Mouse (Mus musculus) intestine, postnatal 0 days (tissue): ENCODE data around the gene Cntnap4. TPM values are rescaled to one million over a fixed set of nuclear protein-coding genes. Genes with fewer than 3 reads are reported as not detected.

Source experiments
- ATAC-seq: fragments of 200-750 bp; cut with Nextera tagmentation; 2 replicates; pipeline ENCODE4 v1.8.0; 2017; ENCODE audit warnings: mild to moderate bottlenecking, moderate TSS enrichment, moderate library complexity
- H3K27ac ChIP-seq: fragments of 300-500 bp; sonication (generic); 2 replicates; pipeline ENCODE4 v1.5.1; 2014; ENCODE audit warnings: mild to moderate bottlenecking, low read depth, low read length, moderate library complexity
- H3K27me3 ChIP-seq: fragments of 300-500 bp; sonication (generic); replicated peaks from 2 replicates; pipeline ENCODE4 v1.6.1; 2014; ENCODE audit warnings: low read length, mixed read lengths; ENCODE audit not compliant: control insufficient read depth, insufficient read depth
- H3K36me3 ChIP-seq: fragments of 300-500 bp; sonication (generic); 2 replicates; pipeline ENCODE4 v1.6.1; 2014; ENCODE audit warnings: mild to moderate bottlenecking, moderate library complexity; ENCODE audit not compliant: control insufficient read depth, insufficient read depth
- H3K4me1 ChIP-seq: fragments of 300-500 bp; sonication (generic); replicated peaks from 2 replicates; pipeline ENCODE4 v1.6.1; 2014; ENCODE audit warnings: antibody characterized with exemption, low read length, mixed read lengths; ENCODE audit not compliant: control insufficient read depth, insufficient read depth
- H3K4me2 ChIP-seq: fragments of 300-500 bp; sonication (generic); replicated peaks from 2 replicates; pipeline ENCODE4 v1.6.1; 2014; ENCODE audit warnings: low read depth, mild to moderate bottlenecking, moderate library complexity
- H3K4me3 ChIP-seq: fragments of 300-500 bp; sonication (generic); 2 replicates; pipeline ENCODE4 v1.5.1; 2014; ENCODE audit warnings: low read depth, low read length
- H3K9ac ChIP-seq: fragments of 300-500 bp; sonication (generic); 2 replicates; pipeline ENCODE4 v1.6.1; 2014; ENCODE audit warnings: mild to moderate bottlenecking, low read depth, low read length
- H3K9me3 ChIP-seq: fragments of 300-500 bp; sonication (generic); 2 replicates; pipeline ENCODE4 v1.6.1; 2016; ENCODE audit warnings: mixed run types; ENCODE audit not compliant: control insufficient read depth
- CTCF ChIP-seq: sonication (generic); IDR thresholded peaks from 2 replicates; pipeline ENCODE4 v1.5.1; 2016; ENCODE audit warnings: low read depth, mild to moderate bottlenecking, control low read depth, antibody characterized with exemption, moderate library complexity
- WGBS: fragments of 180-500 bp; shearing (Covaris S2); extraction: QIAGEN DNeasy Blood & Tissue Kit; methylation state at CpG from one replicate; pipeline ENCODE4 v1.1.7; 2014; 5-methylcytosine and 5-hydroxymethylcytosine counted together
- polyA plus RNA-seq: library from polyadenylated mRNA; unstranded; fragments of >200 nt; fragmentation: Nextera tagmentation; extraction: Ambion mirVana; gene quantifications from 2 replicates; pipeline ENCODE4 v1.2.1, GENCODE M21; 2015

The Cntnap4 gene
- polyA plus RNA-seq, 1 experiment from 2014 or later: 0.18 TPM

GRCm38 (mm10) chr8:112628791-112629190 is 58.9 kb downstream of the Cntnap4 start:
- TF ChIP-seq CTCF: no peak
- ATAC-seq: no peak
- H3K4me3 ChIP-seq: no peak overlapping the region
- no peaks in the 10 kb centered on the region for H3K36me3 ChIP-seq
- no peak overlapping the region for H3K9ac ChIP-seq
- H3K9me3 ChIP-seq: no peaks in the 10 kb centered on the region
- H3K27me3 ChIP-seq: no peaks in the 10 kb centered on the region
- H3K4me1 ChIP-seq: no peaks in the 10 kb centered on the region
- H3K27ac ChIP-seq: no peak overlapping the region
- 78% methylated on average over 7 of the region's 7 CpGs for WGBS
- H3K4me2 ChIP-seq: no peak overlapping the region

GRCm38 (mm10) chr8:112652657-112653056 is 82.8 kb downstream of the Cntnap4 start:
- no peak for TF ChIP-seq CTCF
- WGBS: 77% methylated on average over 4 of the region's 4 CpGs
- H3K36me3 ChIP-seq: no peaks in the 10 kb centered on the region

GRCm38 (mm10) chr8:112653276-112653675 is 83.4 kb downstream of the Cntnap4 start:
- no peaks in the 10 kb centered on the region for H3K27me3 ChIP-seq
- H3K27ac ChIP-seq: no peak overlapping the region
- no peak for TF ChIP-seq CTCF
- H3K4me1 ChIP-seq: no peaks in the 10 kb centered on the region
- no peak overlapping the region for H3K4me2 ChIP-seq
- H3K4me3 ChIP-seq: no peak overlapping the region
- WGBS: 97% methylated on average over 1 of the region's 1 CpGs
- no peak overlapping the region for H3K9ac ChIP-seq
- no peaks in the 10 kb centered on the region for H3K9me3 ChIP-seq
- H3K36me3 ChIP-seq: no peaks in the 10 kb centered on the region
- no peak for ATAC-seq

More at GRCm38 (mm10) chr8:112652657-112653056, 82.8 kb downstream of the Cntnap4 start:
- no peaks in the 10 kb centered on the region for H3K27me3 ChIP-seq
- no peaks in the 10 kb centered on the region for H3K9me3 ChIP-seq
- no peak for ATAC-seq
- H3K9ac ChIP-seq: no peak overlapping the region
- no peak overlapping the region for H3K4me3 ChIP-seq
- no peak overlapping the region for H3K27ac ChIP-seq
- H3K4me2 ChIP-seq: no peak overlapping the region
- no peaks in the 10 kb centered on the region for H3K4me1 ChIP-seq

GRCm38 (mm10) chr8:112653994-112654393 is 84.2 kb downstream of the Cntnap4 start:
- H3K36me3 ChIP-seq: no peaks in the 10 kb centered on the region
- no peak for ATAC-seq

GRCm38 (mm10) chr8:112664067-112664466 is 94.2 kb downstream of the Cntnap4 start:
- Histone ChIP-seq H3K36me3 (no peaks in the 10 kb centered on the region), H3K9me3 (no peaks in the 10 kb centered on the region), H3K27me3 (no peaks in the 10 kb centered on the region), H3K27ac (no peak overlapping the region), H3K4me1 (no peaks in the 10 kb centered on the region), H3K9ac (no peak overlapping the region), H3K4me2 (no peak overlapping the region), H3K4me3 (no peak overlapping the region)
- TF ChIP-seq CTCF: no peak
- WGBS: 73% methylated on average over 3 of the region's 3 CpGs
- ATAC-seq: no peak

More at GRCm38 (mm10) chr8:112653994-112654393, 84.2 kb downstream of the Cntnap4 start:
- H3K4me3 ChIP-seq: no peak overlapping the region
- no peak overlapping the region for H3K4me2 ChIP-seq
- no peak overlapping the region for H3K27ac ChIP-seq
- WGBS: 61% methylated on average over 3 of the region's 3 CpGs
- H3K27me3 ChIP-seq: no peaks in the 10 kb centered on the region
- TF ChIP-seq CTCF: no peak
- no peaks in the 10 kb centered on the region for H3K9me3 ChIP-seq
- H3K4me1 ChIP-seq: no peaks in the 10 kb centered on the region
- no peak overlapping the region for H3K9ac ChIP-seq

GRCm38 (mm10) chr8:112674671-112675070 is 104.8 kb downstream of the Cntnap4 start:
- Histone ChIP-seq H3K27ac (no peak overlapping the region), H3K9ac (no peak overlapping the region), H3K4me1 (no peaks in the 10 kb centered on the region), H3K27me3 (no peaks in the 10 kb centered on the region), H3K36me3 (no peaks in the 10 kb centered on the region), H3K4me3 (no peak overlapping the region), H3K4me2 (no peak overlapping the region), H3K9me3 (no peaks in the 10 kb centered on the region)
- WGBS: 19% methylated on average over 1 of the region's 1 CpGs
- TF ChIP-seq CTCF: no peak
- ATAC-seq: no peak

- WGBS: 91% methylated on average over 9 of the region's 9 CpGs
- TF ChIP-seq CTCF: no peak
- no peaks in the 10 kb centered on the region for H3K27me3 ChIP-seq
Observed at GRCm38 (mm10) chr8:112681757-112682156, 111.9 kb downstream of the Cntnap4 start.

More at GRCm38 (mm10) chr8:112681757-112682156, 111.9 kb downstream of the Cntnap4 start:
- no peak overlapping the region for H3K27ac ChIP-seq
- no peak overlapping the region for H3K4me3 ChIP-seq
- no peak overlapping the region for H3K4me2 ChIP-seq
- no peaks in the 10 kb centered on the region for H3K9me3 ChIP-seq
- no peaks in the 10 kb centered on the region for H3K4me1 ChIP-seq
- no peaks in the 10 kb centered on the region for H3K36me3 ChIP-seq
- no peak for ATAC-seq
- no peak overlapping the region for H3K9ac ChIP-seq
